Mouse (Mus musculus) midbrain, embryonic 10.5 days (tissue): ENCODE measurements around the gene Robo2. TPM values are rescaled to one million over a fixed set of nuclear protein-coding genes. Genes with fewer than 3 reads are reported as not detected.

ENCODE experiments used
- DNase-seq: peaks from one replicate; pipeline ENCODE4 v3.0.0-alpha.2; 2017; ENCODE audit warnings: low spot score
- H3K27ac ChIP-seq: fragments of 300-500 bp; sonication (generic); replicated peaks from 2 replicates; pipeline ENCODE4 v1.5.1; 2016; ENCODE audit warnings: mild to moderate bottlenecking
- H3K27me3 ChIP-seq: fragments of 300-500 bp; sonication (generic); 2 replicates; pipeline ENCODE4 v1.6.1; 2016; ENCODE audit warnings: low read depth, mild to moderate bottlenecking; ENCODE audit not compliant: poor library complexity, severe bottlenecking
- H3K36me3 ChIP-seq: fragments of 300-500 bp; sonication (generic); 2 replicates; pipeline ENCODE4 v1.6.1; 2016; ENCODE audit warnings: mild to moderate bottlenecking, moderate library complexity
- H3K4me1 ChIP-seq: fragments of 300-500 bp; sonication (generic); 2 replicates; pipeline ENCODE4 v1.6.1; 2016
- H3K4me3 ChIP-seq: fragments of 300-500 bp; sonication (generic); 2 replicates; pipeline ENCODE4 v1.5.1; 2016; ENCODE audit warnings: mild to moderate bottlenecking, moderate library complexity
- H3K9me3 ChIP-seq: fragments of 300-500 bp; sonication (generic); replicated peaks from 2 replicates; pipeline ENCODE4 v1.6.1; 2016; ENCODE audit warnings: mild to moderate bottlenecking
- WGBS: fragments of 180-500 bp; shearing (Covaris S2); methylation state at CpG from one replicate; pipeline ENCODE4 v1.1.7; 2016; 5-methylcytosine and 5-hydroxymethylcytosine counted together
- polyA plus RNA-seq: library from polyadenylated mRNA; unstranded; fragments of >200 nt; fragmentation: Nextera tagmentation; extraction: Ambion mirVana; gene quantifications from 2 replicates; pipeline ENCODE4 v1.2.1, GENCODE M21; 2016

Gene Robo2
- polyA plus RNA-seq, 1 experiment from 2014 or later, result 13.3 TPM

DNA sequence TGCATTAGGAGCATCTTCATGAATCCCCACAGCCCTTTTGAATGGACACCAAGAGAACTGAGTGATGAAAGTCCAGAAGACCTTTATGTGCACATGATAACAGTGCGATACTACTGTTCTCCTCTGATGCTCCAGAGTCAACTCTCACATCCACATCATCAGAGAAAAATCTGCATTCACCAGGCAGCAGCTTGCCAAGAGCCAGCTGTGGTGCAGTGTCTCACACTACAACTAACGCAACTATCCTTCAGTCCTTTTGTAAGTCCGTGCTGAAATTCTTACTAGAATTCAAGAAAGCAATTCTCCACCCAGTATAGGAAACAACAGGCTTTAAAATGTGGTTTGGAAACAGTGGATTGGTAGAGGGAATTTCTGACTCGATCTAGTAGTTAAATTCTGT, 481.3 kb downstream of the Robo2 start:
- 93% methylated on average over 4 of the region's 4 CpGs for WGBS
- H3K36me3 ChIP-seq, result no peaks in the 10 kb centered on the region

DNA sequence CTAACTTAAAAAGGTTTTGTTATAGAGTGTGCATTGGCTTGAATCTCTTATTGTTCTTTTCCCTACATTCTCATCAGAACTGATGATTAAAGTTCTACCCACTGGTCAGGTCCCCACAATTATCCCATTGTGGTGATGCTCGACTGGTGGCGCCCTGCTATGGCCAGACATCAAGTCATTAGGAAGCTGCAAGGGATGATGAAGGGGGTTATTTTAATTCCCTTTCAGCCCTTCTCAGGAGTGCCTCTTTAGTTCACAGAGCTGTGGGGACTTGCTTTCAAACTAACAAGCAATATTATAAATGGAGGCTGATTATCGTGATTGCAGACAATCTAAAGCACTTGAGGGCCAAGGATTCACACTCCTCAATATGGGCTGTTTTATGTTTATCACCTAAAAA, 484.1 kb downstream of the Robo2 start:
- no peaks in the 10 kb centered on the region for H3K9me3 ChIP-seq
- WGBS, result 48% methylated on average over 3 of the region's 3 CpGs
- H3K36me3 ChIP-seq, result no peaks in the 10 kb centered on the region
- H3K4me1 ChIP-seq, result no peaks in the 10 kb centered on the region
- no peaks in the 10 kb centered on the region for H3K27me3 ChIP-seq
- H3K27ac ChIP-seq, result no peak overlapping the region
- no peak for DNase-seq
- H3K4me3 ChIP-seq, result no peak overlapping the region

More for the DNA sequence above, 481.3 kb downstream of the Robo2 start:
- Histone ChIP-seq H3K4me3 (no peak overlapping the region), H3K9me3 (no peaks in the 10 kb centered on the region), H3K27me3 (no peaks in the 10 kb centered on the region), H3K27ac (no peak overlapping the region), H3K4me1 (no peaks in the 10 kb centered on the region)
- no peak for DNase-seq

DNA sequence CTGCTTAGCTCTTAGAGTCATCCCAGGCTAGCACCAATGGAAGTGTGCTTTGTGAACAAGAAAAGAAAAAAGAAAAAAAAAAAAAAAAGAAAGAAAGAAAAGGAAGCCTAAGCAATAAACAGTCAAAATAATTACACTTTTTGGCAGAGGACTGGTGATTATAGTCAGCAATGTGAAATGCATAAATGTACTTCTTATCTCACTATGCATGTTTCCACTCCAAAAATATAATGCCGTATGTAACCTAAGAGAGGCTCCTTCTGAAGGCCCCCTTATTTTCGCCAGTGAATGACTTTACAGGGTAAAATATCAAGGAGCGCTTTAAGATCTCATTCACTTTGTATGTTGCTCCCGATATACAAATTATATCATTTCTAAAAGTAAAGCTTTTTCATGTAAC, 496.2 kb downstream of the Robo2 start:
- Histone ChIP-seq H3K4me1 (no peaks in the 10 kb centered on the region), H3K36me3 (no peaks in the 10 kb centered on the region), H3K27me3 (no peaks in the 10 kb centered on the region), H3K9me3 (no peaks in the 10 kb centered on the region), H3K27ac (no peak overlapping the region), H3K4me3 (no peak overlapping the region)
- no peak for DNase-seq
- WGBS, result 90% methylated on average over 4 of the region's 4 CpGs

DNA sequence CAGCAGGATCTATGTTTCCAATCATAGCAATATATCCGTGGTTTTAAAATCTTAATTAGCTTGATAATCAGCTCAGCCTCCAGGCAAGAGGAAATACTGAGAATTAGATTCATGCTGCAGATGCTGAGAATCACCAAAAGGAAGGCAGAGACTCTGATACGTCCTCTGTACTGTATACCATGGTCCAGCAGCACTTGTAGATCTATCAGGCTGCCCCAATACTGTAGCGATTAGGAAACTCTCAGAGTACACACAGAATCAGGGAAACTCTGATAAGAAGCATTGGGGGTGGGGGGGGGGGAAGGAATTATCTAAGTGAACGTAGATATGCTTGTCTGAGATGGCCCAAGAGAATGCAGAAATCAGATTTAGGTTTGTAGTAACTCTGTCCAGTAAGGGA, 496.7 kb downstream of the Robo2 start:
- DNase-seq, result no peak
- H3K4me1 ChIP-seq, result no peaks in the 10 kb centered on the region
- no peak overlapping the region for H3K27ac ChIP-seq
- H3K27me3 ChIP-seq, result no peaks in the 10 kb centered on the region
- no peaks in the 10 kb centered on the region for H3K9me3 ChIP-seq
- WGBS, result 72% methylated on average over 4 of the region's 4 CpGs
- no peak overlapping the region for H3K4me3 ChIP-seq
- H3K36me3 ChIP-seq, result no peaks in the 10 kb centered on the region

DNA sequence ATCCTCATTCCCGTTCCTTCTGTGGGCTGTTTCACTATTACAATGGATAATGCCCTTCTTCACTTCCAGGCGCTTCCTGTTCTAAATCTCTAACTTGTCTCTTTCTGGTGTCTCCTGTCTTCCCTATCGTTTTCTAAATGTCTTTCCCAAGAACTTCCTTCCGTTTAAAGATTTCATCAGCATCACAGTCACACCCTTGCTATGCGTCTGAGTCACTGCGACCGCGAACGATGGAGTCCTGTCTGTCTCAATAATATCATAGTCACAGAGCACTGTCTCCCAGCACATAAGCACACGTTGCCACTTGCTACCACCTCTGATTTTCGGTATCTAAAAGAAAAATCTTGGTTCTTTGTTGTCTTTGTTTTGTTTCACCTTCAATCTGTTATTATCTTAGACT, 503.1 kb downstream of the Robo2 start:
- H3K27ac ChIP-seq, result no peak overlapping the region
- DNase-seq, result no peak
- no peaks in the 10 kb centered on the region for H3K27me3 ChIP-seq
- 90% methylated on average over 11 of the region's 11 CpGs for WGBS
- no peaks in the 10 kb centered on the region for H3K9me3 ChIP-seq
- H3K4me1 ChIP-seq, result no peaks in the 10 kb centered on the region
- H3K36me3 ChIP-seq, result no peaks in the 10 kb centered on the region
- no peak overlapping the region for H3K4me3 ChIP-seq

DNA sequence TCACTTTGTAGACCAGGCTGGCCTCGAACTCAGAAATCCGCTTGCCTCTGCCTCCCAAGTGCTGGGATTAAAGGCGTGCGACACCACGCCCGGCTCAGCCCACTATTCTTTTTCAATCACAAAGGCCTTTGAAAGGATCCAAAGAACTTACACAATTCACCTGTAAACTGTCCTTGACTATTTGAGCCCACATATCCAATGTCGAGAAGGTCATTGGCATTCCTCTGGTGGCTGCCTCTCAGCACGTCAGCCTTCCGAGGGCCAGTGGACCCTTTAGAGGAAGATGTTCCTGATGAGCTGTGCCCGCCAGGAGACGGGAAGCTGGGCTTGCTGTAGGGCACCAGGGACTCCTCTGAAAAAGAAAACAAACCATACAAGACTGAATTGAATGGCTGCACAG, 514.8 kb downstream of the Robo2 start:
- H3K27ac ChIP-seq, result no peak overlapping the region
- H3K9me3 ChIP-seq, result no peaks in the 10 kb centered on the region
- WGBS, result 94% methylated on average over 11 of the region's 11 CpGs
- no peak for DNase-seq
- no peaks in the 10 kb centered on the region for H3K27me3 ChIP-seq
- no peaks in the 10 kb centered on the region for H3K4me1 ChIP-seq
- H3K36me3 ChIP-seq, result no peaks in the 10 kb centered on the region
- H3K4me3 ChIP-seq, result no peak overlapping the region

DNA sequence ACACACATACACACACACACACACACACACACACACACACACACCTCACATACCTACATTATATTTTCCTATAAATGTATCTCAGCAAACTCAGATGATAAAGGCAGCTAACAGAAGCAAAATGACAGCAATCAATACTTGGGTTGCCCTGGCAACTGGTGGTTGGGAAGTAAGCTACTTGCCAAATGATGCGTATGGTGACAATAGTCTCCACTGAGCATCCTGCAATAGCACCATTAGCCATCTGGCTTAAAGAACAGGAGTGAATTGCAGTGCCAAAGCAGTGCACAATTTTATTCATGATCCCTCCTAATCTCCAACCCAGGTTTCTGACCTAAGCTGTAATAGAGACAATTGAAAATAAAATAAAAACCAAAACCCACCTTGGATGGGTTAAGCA, 529.7 kb downstream of the Robo2 start:
- no peak overlapping the region for H3K4me3 ChIP-seq
- no peaks in the 10 kb centered on the region for H3K36me3 ChIP-seq
- H3K27ac ChIP-seq, result no peak overlapping the region
- H3K27me3 ChIP-seq, result no peaks in the 10 kb centered on the region
- no peaks in the 10 kb centered on the region for H3K9me3 ChIP-seq
- 81% methylated on average over 1 of the region's 1 CpGs for whole genome bisulfite sequencing
- no peak for DNase-seq
- no peaks in the 10 kb centered on the region for H3K4me1 ChIP-seq

DNA sequence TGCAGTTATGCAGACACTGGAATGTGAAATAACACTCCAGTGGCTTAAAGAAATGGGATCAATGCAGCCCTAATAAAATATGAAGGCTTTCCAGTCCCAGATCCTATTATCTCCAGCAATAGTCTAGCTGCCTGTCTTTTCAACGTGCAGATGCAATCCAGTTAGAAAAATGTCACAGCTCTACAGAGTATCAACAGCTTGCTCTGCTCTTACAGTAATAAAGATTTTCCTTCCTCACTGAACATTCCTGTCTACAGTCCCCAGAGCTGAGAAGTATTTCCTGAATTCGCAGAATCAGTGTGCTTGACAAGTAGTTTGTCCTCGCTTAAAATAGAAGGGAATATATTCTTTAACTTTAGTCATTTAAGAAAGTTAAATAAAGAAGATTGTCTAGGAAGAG, 533.7 kb downstream of the Robo2 start:
- H3K27me3 ChIP-seq, result no peaks in the 10 kb centered on the region
- H3K27ac ChIP-seq, result no peak overlapping the region
- 85% methylated on average over 3 of the region's 3 CpGs for WGBS
- no peak overlapping the region for H3K4me3 ChIP-seq
- no peaks in the 10 kb centered on the region for H3K4me1 ChIP-seq
- DNase-seq, result no peak
- H3K9me3 ChIP-seq, result no peaks in the 10 kb centered on the region
- no peaks in the 10 kb centered on the region for H3K36me3 ChIP-seq

DNA sequence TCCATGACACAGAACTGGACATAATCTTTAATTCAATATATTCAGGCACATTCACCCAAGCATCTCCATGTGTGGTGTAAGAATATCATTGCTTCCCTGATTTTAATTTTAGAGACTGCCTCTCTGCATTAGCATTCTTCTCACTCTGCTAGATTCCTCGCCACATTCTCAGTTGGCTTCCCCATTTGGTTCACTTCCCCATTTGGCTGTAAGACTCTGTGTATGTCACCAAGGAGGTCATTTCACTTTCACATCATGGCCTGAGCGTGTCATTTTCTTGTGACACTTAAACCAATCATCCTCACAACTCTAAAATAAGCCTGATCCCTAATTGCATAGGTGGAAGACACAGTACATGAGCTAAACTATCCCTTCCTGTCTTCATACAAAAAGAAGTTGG, 536.6 kb downstream of the Robo2 start:
- Histone ChIP-seq H3K36me3 (no peaks in the 10 kb centered on the region), H3K4me1 (no peaks in the 10 kb centered on the region), H3K9me3 (no peaks in the 10 kb centered on the region), H3K27me3 (no peaks in the 10 kb centered on the region), H3K27ac (no peak overlapping the region), H3K4me3 (no peak overlapping the region)
- 81% methylated on average over 2 of the region's 2 CpGs for WGBS
- no peak for DNase-seq

DNA sequence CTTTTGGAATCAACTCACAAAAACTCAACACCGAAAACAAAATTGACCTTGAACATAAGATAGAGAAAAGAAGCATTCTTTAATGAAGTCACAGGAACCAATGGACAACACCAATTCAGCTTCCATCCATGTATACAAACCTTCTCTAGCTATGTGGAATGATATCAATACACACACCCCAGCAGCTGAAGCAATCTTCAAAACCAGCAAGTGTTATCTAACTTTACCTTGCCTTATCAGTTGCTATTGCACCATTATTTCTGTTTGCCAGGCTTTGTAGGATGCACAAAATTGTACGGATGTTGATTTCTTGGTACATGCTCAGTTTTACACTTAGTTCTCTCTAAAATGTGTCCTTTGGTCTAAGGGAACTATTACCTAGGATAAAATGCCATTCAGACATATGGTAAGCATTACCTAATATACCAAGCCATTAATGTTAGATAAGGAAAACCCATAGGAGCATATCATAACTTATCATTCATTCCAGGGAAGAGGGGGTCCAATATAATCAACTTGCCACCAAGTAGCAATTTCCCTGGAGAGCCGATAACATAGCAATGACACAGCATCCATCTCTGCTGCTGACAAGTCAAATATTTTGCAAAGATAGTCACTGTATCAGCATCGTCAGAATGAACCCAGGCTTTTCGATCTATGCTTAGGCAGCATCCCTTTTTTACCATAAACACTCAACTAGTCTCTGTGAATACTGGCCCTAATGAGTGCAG, 537.6 kb downstream of the Robo2 start:
- H3K36me3 ChIP-seq, result no peaks in the 10 kb centered on the region
- no peaks in the 10 kb centered on the region for H3K4me1 ChIP-seq
- H3K27ac ChIP-seq, result no peak overlapping the region
- no peaks in the 10 kb centered on the region for H3K27me3 ChIP-seq
- H3K9me3 ChIP-seq, result no peaks in the 10 kb centered on the region
- no peak for DNase-seq
- 92% methylated on average over 5 of the region's 5 CpGs for WGBS
- H3K4me3 ChIP-seq, result no peak overlapping the region

DNA sequence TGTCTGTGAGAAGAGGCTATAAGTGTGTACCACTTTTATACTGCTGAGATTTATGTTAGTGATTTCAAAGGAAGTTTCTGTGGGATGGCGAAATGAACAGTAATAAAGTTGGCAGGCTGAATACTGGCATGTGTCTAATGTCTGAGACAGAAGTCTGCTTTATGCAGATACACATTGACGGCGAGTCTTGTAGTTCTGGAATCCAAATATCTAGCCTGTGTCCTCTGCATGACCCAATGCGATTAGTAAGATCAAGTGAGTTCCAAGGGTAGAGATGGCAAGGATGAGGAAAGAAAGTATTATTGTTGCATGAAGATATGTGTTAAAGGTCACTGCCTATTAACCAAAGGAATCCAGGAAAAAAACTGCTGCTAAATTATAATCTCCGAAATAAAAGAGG, 541.3 kb downstream of the Robo2 start:
- Histone ChIP-seq H3K4me1 (no peaks in the 10 kb centered on the region), H3K36me3 (no peaks in the 10 kb centered on the region), H3K4me3 (no peak overlapping the region), H3K9me3 (no peaks in the 10 kb centered on the region), H3K27me3 (no peaks in the 10 kb centered on the region), H3K27ac (no peak overlapping the region)
- WGBS, result 88% methylated on average over 5 of the region's 5 CpGs
- no peak for DNase-seq

DNA sequence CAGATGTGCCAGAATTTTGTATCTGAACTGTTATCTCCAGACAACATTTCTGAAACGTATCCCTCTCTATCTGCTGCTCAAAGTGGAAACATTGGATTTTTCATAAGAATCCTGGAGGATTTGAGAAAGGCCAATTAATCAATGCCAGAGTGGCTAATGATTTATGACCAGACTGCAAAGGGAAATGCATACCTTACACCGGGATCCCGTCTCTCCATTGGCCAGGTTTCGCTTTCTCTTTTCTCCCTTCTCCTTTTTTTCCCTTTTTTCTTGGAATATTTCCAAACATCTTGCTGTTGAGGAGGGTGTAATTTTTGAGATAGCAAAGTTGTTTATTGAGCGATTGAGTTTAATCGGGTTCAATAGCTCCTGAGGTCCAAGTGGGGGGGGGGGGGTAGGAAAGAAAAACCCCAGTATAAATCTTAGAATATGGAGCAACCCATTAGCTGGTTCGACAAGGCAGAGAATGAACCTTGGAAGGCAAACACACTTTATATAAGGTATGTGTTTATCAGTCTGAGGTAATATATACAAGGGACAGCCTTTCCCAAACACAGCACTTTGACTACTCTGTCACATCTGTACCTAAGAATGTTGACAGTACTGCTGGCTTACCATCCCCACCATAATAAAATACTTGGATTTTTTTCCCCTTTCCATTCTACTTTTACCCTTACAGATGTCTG, 542.0 kb downstream of the Robo2 start:
- Histone ChIP-seq H3K36me3 (no peaks in the 10 kb centered on the region), H3K4me3 (no peak overlapping the region), H3K27ac (no peak overlapping the region), H3K27me3 (no peaks in the 10 kb centered on the region), H3K9me3 (no peaks in the 10 kb centered on the region), H3K4me1 (peaks cover under 1% of the 10 kb centered on the region; the same call in 1 of the 2 replicates)
- no peak for DNase-seq
- 94% methylated on average over 7 of the region's 7 CpGs for WGBS

DNA sequence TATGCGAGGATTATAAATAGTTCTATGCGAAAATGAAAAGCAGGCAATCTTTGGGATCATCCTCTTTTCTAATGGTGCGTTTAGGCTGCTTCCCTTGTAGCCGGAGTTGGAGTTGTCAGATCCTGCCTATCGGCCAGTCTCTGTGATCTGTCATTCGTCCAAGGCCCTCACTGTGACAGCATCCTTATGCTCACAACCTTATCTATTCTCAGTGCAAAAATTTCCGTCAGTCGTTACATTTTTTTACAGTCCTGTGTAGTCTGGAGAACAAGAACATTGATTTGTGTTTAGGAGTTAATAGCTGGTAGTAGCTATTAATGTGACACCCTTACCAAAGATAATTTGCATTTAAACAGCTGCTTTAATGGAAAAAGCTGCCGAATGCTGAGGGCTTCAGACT, 547.0 kb downstream of the Robo2 start:
- Histone ChIP-seq H3K9me3 (no peaks in the 10 kb centered on the region), H3K4me1 (peaks cover 21% of the 10 kb centered on the region), H3K27ac (no peak overlapping the region), H3K36me3 (no peaks in the 10 kb centered on the region), H3K4me3 (no peak overlapping the region), H3K27me3 (no peaks in the 10 kb centered on the region)
- DNase-seq, result no peak
- 42% methylated on average over 9 of the region's 9 CpGs for WGBS
